Mouse (Mus musculus) G1E (cell line): Measurements from ENCODE around the gene Ppara.

ENCODE experiments used
- CTCF ChIP-seq: IDR thresholded peaks from 2 replicates; pipeline ENCODE4 v1.5.1; 2012; ENCODE audit warnings: low read depth, low read length, inconsistent platforms, mixed read lengths
- GATA1 ChIP-seq: IDR thresholded peaks from 2 replicates; pipeline ENCODE4 v1.6.1; 2012; ENCODE audit warnings: borderline replicate concordance, low read length, inconsistent platforms, mixed read lengths
- GATA2 ChIP-seq: IDR thresholded peaks from 2 replicates; pipeline ENCODE4 v1.6.1; 2012; ENCODE audit warnings: low read depth, low read length, inconsistent platforms, borderline replicate concordance
- POLR2AphosphoS5 ChIP-seq: IDR thresholded peaks from 2 replicates; pipeline ENCODE4 v1.6.1; 2012; ENCODE audit warnings: low read depth, low read length, inconsistent platforms; ENCODE audit not compliant: insufficient replicate concordance
- TAL1 ChIP-seq: conservative IDR thresholded peaks from 2 replicates; pipeline ENCODE4 v1.6.1; 2012; ENCODE audit warnings: low read depth, low read length, inconsistent platforms, mixed read lengths

DNA sequence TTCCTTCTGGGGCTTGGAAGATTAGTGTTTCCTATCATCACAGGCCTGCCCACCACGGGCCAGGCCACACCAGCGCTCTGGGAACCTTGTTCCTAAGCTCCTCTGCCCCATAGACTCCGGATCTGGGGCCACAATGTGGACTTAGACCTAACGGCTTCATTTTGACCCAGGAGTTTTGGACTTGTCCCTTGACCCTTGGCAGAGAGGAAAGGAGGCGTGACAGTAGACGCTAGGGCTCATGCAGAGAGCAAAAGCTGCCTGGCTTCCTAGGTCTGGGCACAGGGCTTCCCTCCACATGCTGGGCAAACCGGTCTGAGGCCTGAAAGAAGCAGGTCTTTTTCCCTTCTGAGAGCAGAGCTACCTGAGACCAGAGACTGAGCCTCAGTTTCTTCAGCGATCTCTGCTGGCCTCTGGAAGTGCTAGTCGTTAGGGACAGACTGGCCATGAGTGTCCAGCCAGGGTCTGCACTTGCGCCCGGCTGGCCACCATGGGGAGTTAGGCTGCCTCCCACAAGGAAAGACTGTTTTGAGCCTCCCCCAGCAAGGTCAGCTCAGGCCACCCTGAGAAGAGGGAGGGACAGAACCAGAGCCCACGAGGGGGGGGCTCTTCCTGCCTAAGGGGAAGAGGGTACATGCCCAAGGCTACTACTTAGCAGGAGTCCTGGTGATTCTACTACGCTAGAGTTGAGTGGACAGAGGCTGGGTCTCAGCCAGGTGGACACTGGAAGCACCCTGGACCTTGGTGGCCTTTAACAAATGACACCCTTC lies 29.0 kb upstream of the Ppara start:
- TF ChIP-seq CTCF = no peak
- no peak for TF ChIP-seq GATA2
- TF ChIP-seq TAL1 = no peak
- no peak for TF ChIP-seq POLR2AphosphoS5
- TF ChIP-seq GATA1 = no peak
